Mouse (Mus musculus) CH12.LX (cell line): ENCODE results near the gene Sos2.

Source experiments
- CHD1 ChIP-seq: IDR thresholded peaks from 2 replicates; pipeline ENCODE4 v1.6.1; 2012; ENCODE audit warnings: low read depth, low read length, improper control_type of control experiment, inconsistent platforms
- ETS1 ChIP-seq: conservative IDR thresholded peaks from 2 replicates; pipeline ENCODE4 v1.6.1; 2012; ENCODE audit warnings: low read depth, mild to moderate bottlenecking, inconsistent platforms, low read length, improper control_type of control experiment, moderate library complexity
- GABPA ChIP-seq: IDR thresholded peaks from 2 replicates; pipeline ENCODE4 v1.6.1; 2012; ENCODE audit warnings: low read depth, low read length, improper control_type of control experiment, inconsistent platforms; ENCODE audit not compliant: insufficient replicate concordance
- MAX ChIP-seq: IDR thresholded peaks from 2 replicates; pipeline ENCODE4 v1.6.1; 2011; ENCODE audit warnings: low read length, improper control_type of control experiment
- POLR2A ChIP-seq: IDR thresholded peaks from 2 replicates; pipeline ENCODE4 v1.6.1; 2011; ENCODE audit warnings: low read depth, mild to moderate bottlenecking, improper control_type of control experiment, low read length
- USF2 ChIP-seq: conservative IDR thresholded peaks from 2 replicates; pipeline ENCODE4 v1.6.1; 2011; ENCODE audit warnings: low read depth, low read length, improper control_type of control experiment

- TF ChIP-seq GABPA (no peak), USF2 (no peak), ETS1 (no peak), POLR2A (no peak), CHD1 (no peak), MAX (no peak)
Measured at GRCm38 (mm10) chr12:69704799-69705458, 23.3 kb upstream of the Sos2 start.
